Mouse (Mus musculus) lung, adult 2 months (tissue): ENCODE measurements around the gene Hcn2.

Experiments used
- CTCF ChIP-seq: fragments of 200-500 bp; IDR thresholded peaks from 2 replicates; pipeline ENCODE4 v1.5.1; 2011; ENCODE audit warnings: mild to moderate bottlenecking, low read length, control low read depth; ENCODE audit not compliant: insufficient read depth
- POLR2A ChIP-seq: fragments of 200-500 bp; IDR thresholded peaks from 2 replicates; pipeline ENCODE4 v1.6.1; 2011; ENCODE audit warnings: low read depth, mild to moderate bottlenecking, control low read depth, low read length, borderline replicate concordance; ENCODE audit errors: extremely low read depth

- TF ChIP-seq CTCF: no peak
- no peak for TF ChIP-seq POLR2A
Observed at GRCm38 (mm10) chr10:79717640-79718357, 1.4 kb downstream of the Hcn2 start.
